Mouse (Mus musculus) small intestine, adult 2 months (tissue): ENCODE data around the gene Trpm3.

Source experiments
- CTCF ChIP-seq: fragments of 200-500 bp; IDR thresholded peaks from 2 replicates; pipeline ENCODE4 v1.5.1; 2012; ENCODE audit warnings: low read depth, mild to moderate bottlenecking, control low read depth, inconsistent platforms, low read length, moderate library complexity, mixed read lengths; ENCODE audit not compliant: insufficient replicate concordance, insufficient read length; ENCODE audit errors: extremely low read depth
- POLR2A ChIP-seq: fragments of 200-500 bp; IDR thresholded peaks from 2 replicates; pipeline ENCODE4 v1.6.1; 2012; ENCODE audit warnings: low read depth, mild to moderate bottlenecking, control low read depth, inconsistent platforms, low read length, moderate library complexity

GRCm38 (mm10) chr19:22394700-22395099 lies 255.9 kb downstream of the Trpm3 start:
- no peak for TF ChIP-seq CTCF
- TF ChIP-seq POLR2A: no peak
